Mouse (Mus musculus) spleen, postnatal 10 days (tissue): Measurements from ENCODE around the gene Mecr.

ENCODE experiments used
- DNase-seq, 2 experiments: peaks; one replicate each; pipeline ENCODE4 v3.0.0; 2021 to 2022; ENCODE audit warnings: low spot score in 2 of 2

Mecr gene

DNA sequence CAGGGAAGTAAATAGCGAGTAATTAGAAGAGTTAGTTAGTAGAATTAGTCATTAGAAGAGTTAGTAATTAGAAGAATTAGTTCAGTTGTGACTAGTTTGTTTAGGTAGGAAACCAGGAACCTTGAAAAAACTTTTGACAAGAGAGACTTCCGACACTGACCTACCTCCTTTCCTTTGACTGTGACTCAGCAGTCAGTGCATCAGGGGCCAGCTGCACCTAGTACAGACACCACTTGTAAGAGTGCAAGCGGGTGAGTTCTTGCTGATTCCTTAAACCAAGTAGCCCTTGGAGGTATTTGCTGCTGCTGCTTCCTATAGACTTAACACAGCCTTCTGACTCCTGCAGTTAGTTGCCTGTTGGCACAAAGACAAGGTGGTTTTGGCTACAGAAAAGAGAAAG, 47.4 kb downstream of the Mecr start:
- DNase-seq, result no peak

DNA sequence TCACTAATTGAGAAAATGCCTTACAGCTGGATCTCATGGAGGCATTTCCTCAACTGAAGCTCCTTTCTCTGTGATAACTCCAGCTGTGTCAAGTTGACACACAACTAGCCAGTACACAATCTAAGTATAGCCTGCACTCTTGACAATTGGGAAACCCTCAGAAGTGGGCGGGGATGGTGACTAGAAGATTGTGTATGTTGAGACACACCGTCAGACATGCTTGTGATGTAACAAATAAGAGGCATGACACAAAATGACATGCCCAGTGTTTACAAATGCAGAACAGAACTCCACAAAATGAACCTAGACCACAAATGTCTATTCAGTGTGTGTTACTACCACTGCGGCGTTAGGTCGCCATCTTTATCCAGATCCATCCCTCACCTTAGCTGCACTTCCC, 53.8 kb downstream of the Mecr start:
- DNase-seq, result no peak

DNA sequence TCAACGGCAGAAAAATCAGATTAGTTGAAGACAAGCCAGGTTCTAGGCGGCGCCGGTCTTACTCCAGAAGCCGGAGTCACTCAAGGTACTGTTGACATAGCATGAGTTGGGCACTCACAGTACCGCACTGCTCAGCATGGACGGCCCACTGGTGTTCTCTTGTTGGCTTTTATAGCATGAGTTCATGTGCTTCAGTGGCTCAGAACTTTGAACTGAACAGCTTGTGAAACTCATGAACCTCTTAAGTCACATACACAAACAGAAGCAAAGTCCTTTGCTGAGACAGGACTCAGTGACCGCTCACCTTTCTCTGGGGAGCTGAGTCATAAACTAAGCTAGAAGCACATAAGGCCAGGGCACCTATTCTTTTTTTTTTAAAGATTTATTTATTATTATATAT, 54.5 kb downstream of the Mecr start:
- no peak for DNase-seq

DNA sequence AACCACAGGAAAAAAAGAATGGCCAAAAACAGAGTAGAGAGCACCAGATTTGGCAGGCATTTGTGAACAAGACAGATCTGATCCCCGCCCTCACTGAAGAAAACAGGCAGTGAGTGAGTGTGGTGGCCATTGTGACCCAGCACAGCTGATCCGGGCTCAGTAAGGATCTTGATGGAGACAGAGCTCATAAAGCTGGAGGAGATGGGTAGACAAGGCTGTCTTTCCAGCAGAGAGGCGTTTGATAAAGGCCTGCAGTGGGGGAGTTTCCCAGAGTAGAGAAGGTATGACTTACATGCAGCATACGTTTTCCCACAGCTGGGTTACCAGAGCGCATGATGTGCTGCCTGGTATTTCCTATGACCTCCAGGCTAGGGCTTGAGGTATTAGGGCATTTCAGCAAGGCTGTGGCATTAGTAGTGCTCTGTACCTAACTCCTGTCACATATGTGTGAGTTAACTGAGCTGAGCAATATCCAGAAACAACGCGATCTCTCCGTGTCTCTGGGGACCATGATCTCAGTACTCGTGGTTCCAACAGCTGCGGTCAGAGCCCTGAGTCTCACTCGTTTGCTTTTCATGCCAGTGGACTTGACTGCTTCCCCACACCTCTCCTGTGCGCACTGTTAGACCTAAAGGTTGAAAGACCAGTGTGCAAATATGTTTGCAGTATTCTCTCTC, 55.4 kb downstream of the Mecr start:
- DNase-seq, result no peak

DNA sequence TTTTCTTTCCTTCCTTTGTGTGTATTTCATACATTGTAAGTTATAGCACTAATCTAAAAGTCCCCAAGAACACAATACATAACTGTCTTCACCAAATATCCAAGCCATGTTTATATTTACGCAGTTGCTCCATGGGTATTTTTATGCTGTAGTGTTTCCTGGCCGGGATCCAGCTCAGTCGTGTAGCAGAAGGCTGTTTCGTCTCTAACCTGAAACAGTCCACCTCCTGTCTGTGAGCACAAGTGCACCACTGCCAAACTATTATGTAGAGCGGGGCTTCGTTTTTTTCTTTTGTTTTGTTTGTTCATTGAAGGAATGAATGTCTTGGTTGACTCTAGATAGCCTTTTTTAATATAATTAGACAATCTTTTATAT, 55.9 kb downstream of the Mecr start:
- DNase-seq, result no peak

DNA sequence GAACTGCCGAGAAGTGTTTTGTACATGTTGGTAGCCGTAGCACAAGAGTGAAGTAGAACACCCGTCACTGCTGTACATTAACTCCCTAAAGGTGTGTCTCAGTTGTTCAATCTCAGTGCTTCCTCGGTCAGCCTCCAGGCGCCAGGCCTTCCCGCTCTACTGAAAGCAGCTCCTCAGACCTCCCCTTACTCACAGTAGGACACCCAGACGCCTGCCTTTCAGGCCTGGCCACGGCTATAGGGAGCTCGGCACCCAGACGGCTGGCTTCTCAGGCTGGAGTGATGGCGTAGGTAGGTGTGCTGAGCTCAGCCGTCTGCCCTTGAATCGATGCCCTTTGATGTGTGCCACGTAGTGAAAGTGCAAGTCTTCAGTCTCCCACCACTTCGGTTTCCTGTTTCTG, 57.8 kb downstream of the Mecr start:
- DNase-seq, result no peak

DNA sequence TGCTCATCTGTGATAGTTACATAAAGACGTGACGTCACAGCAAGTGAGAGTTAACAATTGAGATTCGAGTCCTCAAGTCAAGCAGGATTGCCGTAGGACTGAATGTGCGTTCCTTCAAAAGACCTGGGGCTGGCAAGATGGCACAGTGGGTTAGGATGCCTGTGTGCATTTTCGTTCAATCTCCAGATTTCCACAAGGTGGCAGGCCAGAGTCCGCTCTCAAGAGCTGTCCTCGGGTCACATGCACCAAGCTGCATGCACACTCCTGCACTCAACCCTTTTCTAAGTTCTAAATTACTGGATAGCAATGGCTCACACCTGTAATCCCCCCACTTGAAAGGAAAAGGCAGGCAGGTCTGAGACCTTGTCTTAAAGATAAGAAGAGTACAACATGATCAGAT, 61.2 kb downstream of the Mecr start:
- peak in 1 of 2 experiments; percentile 61 for DNase-seq

DNA sequence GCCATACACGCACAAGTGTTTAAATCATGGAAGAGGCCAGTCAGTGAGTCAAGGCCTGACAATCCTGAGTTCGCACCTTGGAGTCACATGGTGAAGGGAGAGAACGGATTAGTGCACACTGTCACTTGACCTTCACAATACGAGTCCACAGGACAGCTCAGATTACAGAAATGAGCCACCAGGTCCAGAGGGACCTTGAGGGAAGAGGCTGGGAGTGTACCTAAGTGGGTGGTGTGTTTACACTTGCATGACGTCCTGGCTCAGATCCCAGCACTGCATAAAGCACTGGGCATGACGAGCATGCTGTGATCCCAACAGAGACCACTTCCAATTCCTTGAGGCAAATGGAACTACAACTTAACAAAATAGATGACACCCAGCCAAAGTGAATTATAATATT, 63.2 kb downstream of the Mecr start:
- DNase-seq, result no peak

DNA sequence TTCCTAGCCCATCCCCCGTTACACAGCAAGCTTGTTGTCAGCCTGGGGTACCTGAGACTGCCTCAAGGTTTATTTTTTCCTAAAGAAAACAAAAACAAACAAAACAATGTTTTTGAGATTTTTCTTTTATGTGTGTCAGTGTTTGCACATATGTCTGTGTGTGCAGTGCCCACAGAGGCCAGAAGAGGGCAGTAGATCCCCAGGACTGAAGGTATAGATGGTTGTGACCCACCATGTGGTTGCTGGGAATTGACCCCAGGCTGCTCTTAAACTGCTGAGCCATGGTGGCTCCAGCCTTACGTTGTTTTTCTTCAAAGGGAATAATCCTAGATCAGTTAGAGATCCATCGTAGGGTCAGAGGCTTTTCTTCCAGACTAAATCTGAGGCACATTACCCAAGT, 64.6 kb downstream of the Mecr start:
- DNase-seq, result peak in 1 of 2 experiments; percentile 56

DNA sequence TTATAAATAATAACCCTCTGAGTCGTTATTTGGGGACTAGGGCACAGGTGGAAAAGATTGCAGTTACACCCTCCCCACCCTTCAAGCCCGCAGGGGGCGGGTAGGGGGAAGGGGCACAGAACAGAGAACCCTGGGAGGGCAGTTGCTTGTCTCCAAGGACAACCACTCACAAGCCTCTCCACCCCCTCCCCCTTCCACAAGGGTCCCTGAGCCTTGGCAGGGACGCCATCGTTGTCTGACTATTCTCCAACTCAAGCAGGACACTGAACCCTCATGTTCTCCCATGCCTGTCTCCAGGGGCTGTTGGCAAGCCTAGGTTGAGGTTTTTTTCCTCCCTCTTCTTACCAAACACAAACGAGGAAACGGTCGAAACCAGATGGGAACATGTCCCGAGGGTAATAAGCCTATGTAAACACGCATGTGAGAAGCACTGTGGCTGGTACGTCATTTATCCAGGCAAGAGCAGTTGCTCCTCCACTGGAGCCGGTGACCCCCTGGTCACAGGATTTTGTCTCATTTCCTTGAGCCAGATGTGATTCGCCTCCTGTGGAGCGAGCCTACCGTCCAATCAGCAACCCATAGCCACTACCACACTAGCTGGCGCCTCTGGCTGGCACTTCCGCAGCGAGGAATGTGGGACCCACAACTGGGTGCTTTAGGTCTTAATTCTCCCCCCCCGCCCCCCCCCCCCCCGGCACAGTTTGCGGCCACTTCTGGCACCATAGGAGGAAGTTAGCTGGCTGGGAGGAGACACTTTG, 67.1 kb downstream of the Mecr start:
- peak in 1 of 2 experiments; percentile 18 for DNase-seq

DNA sequence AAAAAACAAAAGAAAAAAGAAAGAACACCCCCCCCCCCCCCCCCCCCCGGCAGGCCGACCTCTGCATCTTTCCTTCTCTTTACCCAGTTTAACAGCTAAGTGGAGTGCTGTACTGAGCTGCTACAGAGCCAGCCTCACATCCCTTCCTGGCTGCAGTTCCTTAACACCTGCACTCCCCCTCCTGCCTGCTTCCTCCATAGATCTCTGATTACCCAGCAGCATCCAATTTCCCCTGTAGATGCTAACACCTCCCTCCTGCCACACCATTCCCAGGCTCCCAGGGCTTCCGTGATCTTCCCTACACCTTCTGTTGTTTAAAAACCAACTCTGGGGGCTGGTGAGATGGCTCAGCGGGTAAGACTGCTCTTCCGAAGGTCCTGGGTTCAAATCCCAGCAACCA, 68.3 kb downstream of the Mecr start:
- no peak for DNase-seq

DNA sequence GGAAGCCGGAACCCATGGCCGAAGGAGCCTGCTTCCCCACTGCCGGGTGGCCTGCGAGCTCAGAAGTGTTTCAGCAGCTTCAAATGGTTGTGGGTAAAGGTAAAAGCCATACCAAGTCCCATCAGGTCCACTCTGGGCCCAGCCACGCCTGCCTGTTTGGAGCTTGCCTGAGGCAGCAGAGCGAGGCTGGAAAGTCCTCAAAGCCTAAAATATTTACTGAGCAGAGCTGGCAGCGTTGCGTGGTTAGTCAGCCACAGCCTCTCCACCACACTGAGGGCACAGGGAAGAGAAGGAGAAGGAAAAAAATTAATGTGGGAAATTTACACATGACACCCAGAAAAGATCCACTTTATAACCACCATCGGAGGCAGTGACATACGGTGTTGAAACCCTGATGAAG, 70.3 kb downstream of the Mecr start:
- DNase-seq, result no peak

DNA sequence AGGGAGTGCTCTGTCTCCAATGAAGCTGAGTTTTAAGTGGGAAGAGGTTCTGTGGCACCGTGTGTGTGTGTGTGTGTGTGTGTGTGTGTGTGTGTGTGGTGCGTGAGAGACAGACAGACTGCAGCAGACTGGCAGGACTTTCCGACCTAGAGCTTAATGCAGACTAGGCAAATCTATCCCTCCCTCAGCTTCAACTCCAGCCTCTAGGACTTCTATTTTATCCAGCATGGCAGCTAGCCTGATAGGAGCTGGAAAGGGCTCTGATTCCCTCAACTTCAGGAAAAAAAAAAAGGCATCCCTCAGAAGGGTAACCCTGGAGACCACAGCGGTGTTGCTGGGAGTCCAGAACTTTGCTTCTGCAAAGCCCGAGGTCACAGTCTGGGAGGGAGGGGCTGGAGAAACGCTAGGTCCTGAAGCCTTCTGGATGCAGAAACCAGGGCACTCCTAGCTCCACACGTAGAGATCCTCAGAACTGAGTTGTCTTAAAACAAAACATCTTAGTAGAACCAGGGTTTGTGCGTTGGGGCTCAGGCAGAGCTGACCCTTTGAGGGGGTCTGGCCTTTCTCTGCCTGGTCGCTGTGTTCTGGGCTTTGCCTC, 70.9 kb downstream of the Mecr start:
- DNase-seq, result no peak

DNA sequence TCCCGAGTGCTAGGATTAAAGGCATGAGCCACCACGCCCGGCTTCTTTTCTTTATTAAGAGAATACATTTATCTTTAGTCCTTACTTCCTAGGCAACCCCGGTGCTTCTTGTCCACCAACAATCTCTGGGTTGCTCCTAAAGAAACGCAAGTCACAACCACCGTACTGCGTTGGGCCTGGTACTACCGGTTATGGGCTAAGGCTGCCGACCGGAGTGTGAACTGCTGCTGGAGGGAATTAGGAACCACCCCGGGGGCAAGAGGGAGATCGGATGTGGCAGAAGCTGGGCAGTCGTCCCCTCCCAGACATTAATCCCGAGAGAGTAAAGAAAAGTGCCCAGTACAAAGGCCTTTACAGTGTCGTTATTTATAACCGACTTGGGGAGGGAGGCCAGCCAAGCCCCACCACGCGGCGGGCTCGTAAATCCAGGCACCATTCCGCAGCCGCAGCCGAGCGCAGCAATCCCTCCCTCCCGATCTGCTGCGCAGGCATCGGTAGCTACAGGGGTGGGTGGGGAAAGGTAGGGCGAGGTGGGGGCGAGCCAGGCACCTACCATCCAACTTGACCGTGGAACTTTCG, 71.7 kb downstream of the Mecr start:
- DNase-seq, result no peak

DNA sequence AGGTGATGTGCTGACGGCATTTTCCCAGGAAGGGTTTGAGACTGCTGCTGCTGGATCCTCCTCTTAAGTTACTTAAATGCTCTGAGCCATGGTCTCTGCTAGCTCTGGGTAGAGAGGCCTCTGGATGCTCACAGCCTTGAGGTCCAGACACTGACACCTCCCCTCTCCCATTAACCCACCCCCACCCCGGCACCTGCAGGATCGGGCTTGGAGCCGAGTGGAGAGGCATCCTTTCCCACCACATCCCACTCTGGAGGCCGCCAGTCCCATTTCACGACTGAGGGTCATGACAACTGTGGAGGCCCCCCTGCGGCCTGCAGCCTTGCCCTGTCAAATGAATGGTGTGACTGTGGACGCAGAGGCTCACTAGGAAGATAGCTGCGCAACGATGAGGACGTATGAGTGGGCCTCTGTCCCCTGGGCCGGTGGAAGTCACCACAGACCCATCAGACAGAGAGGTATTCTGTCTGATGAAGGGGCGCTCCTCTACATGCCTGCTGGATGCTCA, 72.6 kb downstream of the Mecr start:
- no peak for DNase-seq

DNA sequence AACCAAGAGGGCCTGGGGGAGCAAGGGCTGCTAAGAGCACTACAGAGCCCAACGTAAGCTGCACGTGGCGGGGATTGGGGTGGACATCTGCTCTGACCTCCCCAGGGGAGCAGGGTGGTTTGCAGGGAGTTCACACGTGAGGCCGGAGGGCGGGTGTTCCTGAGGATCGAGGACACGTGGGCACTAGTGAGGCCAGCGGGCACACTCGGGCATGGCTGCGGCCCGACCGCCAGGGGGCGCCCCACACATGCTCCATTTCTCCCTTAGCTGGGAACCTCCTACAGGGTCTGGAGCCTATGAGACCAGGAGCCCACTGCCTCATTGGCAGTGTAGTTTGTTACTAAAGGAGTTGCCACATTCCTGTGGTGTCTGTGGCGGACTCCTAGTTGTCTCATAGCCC, 73.2 kb downstream of the Mecr start:
- peak; percentile 83 to 89 for DNase-seq

DNA sequence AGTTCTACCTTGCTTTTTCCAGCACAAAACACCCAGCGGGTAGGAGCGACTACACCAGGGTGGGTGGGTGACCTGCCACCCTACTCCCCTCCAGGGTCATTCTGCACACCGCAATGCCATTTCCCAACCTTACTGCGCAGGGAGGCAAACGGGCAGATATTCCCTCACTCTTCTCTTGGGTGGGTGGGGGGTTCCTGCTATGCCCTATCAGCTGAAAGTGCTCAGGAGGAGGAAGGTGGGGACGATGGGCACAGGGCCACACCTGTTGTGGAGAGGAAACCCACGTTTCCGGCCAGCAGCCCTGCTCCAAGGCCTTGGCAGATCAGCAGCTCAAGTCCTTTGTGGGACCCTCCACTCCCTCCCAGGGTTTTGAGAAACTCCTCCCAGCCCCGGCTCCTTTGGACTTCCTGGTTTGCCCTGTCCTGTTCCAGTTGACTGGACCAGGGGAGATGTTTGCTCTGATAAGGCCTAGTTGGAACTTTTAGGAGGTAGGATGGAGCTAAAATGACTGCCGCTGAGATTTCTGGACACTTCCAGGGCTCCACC, 73.8 kb downstream of the Mecr start:
- DNase-seq, result peak in 1 of 2 experiments; percentile 19
